Mouse (Mus musculus) liver, adult 2 months (tissue): ENCODE measurements around the gene Tex2. TPM values are rescaled to one million over a fixed set of nuclear protein-coding genes. Genes with fewer than 3 reads are reported as not detected.

ENCODE experiments used
- DNase-seq: peaks from one replicate; pipeline ENCODE4 v3.0.0-alpha.2; 2011; ENCODE audit warnings: low read depth, low spot score; ENCODE audit errors: extremely low read depth
- H3K27ac ChIP-seq: fragments of 200-500 bp; replicated peaks from 2 replicates; pipeline ENCODE4 v1.5.1; 2012; ENCODE audit warnings: low read depth, mild to moderate bottlenecking, control low read depth, inconsistent platforms, low read length; ENCODE audit not compliant: insufficient read depth
- H3K27me3 ChIP-seq: fragments of 200-500 bp; 2 replicates; pipeline ENCODE4 v1.6.1; 2012; ENCODE audit warnings: mild to moderate bottlenecking, moderate library complexity, low read length, inconsistent platforms; ENCODE audit not compliant: control insufficient read depth, insufficient read depth
- H3K36me3 ChIP-seq: fragments of 200-500 bp; 2 replicates; pipeline ENCODE4 v1.6.1; 2012; ENCODE audit warnings: low read length, inconsistent platforms; ENCODE audit not compliant: control insufficient read depth, insufficient read depth
- H3K4me1 ChIP-seq: fragments of 200-500 bp; 2 replicates; pipeline ENCODE4 v1.6.1; 2011; ENCODE audit warnings: low read length; ENCODE audit not compliant: control insufficient read depth, insufficient read depth
- H3K4me3 ChIP-seq: fragments of 200-500 bp; 2 replicates; pipeline ENCODE4 v1.5.1; 2011; ENCODE audit warnings: low read depth, mild to moderate bottlenecking, control low read depth, low read length, moderate library complexity; ENCODE audit not compliant: insufficient read depth
- H3K79me2 ChIP-seq: fragments of 200-500 bp; 2 replicates; pipeline ENCODE4 v1.6.1; 2012; ENCODE audit warnings: inconsistent platforms, mild to moderate bottlenecking, low read length, moderate library complexity; ENCODE audit not compliant: control insufficient read depth, insufficient read depth
- H3K9ac ChIP-seq: fragments of 200-500 bp; 2 replicates; pipeline ENCODE4 v1.6.1; 2012; ENCODE audit warnings: low read depth, mild to moderate bottlenecking, control low read depth, inconsistent platforms, low read length
- CTCF ChIP-seq: fragments of 200-500 bp; IDR thresholded peaks from 2 replicates; pipeline ENCODE4 v1.5.1; 2011; ENCODE audit warnings: low read depth, low read length, control low read depth
- POLR2A ChIP-seq: fragments of 200-500 bp; IDR thresholded peaks from 2 replicates; pipeline ENCODE4 v1.6.1; 2011; ENCODE audit warnings: low read length, control low read depth; ENCODE audit not compliant: insufficient read depth; ENCODE audit errors: extremely low read depth
- WGBS: fragments of 180-500 bp; shearing (Covaris S2); methylation state at CpG from one replicate; pipeline ENCODE4 v1.1.7; 2018; 5-methylcytosine and 5-hydroxymethylcytosine counted together
- polyA plus RNA-seq: library from polyadenylated mRNA; depleted of rRNA; stranded (reverse); fragments of >200 nt; gene quantifications from 2 replicates; pipeline ENCODE4 v1.2.3, GENCODE M21; 2012
- total RNA-seq: library from RNA; depleted of rRNA; stranded (reverse); fragments of >200 nt; gene quantifications from 2 replicates; pipeline ENCODE4 v1.2.3, GENCODE M21; 2014

Tex2 gene
- total and polyA plus RNA-seq, 2 experiments, result 45.3 to 60.4 TPM

DNA sequence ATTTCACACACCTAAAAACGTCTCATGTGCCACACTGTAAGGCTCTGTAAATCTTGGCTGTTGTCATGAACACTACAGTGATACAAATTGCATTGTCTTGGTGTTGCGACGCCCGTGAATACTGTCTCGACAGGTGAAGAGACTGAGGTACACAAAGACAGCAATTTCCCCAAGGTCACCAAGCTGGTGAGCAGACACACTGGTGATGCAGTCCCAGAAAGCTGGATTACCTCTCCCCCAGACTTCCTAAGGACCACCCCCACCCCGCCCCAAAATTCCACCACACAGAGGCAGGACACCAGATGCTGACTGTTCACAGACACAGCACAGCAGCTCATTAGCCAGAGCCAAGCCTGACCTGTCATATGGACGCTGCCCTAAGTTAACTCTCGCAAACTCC is 3.5 kb downstream of the Tex2 start:
- WGBS, result 74% methylated on average over 8 of the region's 8 CpGs
- H3K79me2 ChIP-seq, result peaks cover 41% of the 10 kb centered on the region
- H3K9ac ChIP-seq, result no peak overlapping the region
- no peak for DNase-seq
- H3K4me3 ChIP-seq, result no peak overlapping the region
- no peak for TF ChIP-seq CTCF
- no peak overlapping the region for H3K27ac ChIP-seq
- H3K27me3 ChIP-seq, result no peaks in the 10 kb centered on the region
- no peaks in the 10 kb centered on the region for H3K36me3 ChIP-seq
- peaks cover 27% of the 10 kb centered on the region for H3K4me1 ChIP-seq

DNA sequence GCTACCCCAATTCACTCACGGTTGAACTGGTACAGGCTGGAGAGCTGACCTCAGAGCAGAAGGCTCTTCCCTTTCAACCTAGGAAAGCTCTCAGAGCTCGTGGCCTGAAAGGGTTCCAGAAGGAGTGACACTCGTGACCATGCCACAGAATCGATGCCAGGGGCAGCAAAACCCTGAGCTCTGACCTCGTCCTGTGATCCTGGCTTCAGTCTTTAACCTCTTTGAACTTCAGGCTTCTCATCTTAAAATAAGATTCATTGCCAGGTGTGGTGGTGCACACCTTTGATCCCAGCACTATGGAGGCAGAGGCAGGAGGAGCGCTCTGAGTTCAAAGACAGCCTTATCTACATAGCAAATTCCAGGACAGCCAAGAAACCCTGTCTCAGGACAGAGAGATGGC is 5.9 kb downstream of the Tex2 start:
- TF ChIP-seq CTCF, result no peak
- TF ChIP-seq POLR2A, result no peak
- H3K4me3 ChIP-seq, result no peak overlapping the region
- peaks cover 55% of the 10 kb centered on the region for H3K79me2 ChIP-seq
- H3K4me1 ChIP-seq, result peaks cover 22% of the 10 kb centered on the region
- no peaks in the 10 kb centered on the region for H3K27me3 ChIP-seq
- no peak overlapping the region for H3K9ac ChIP-seq
- peak overlapping the region; percentile 28 for H3K27ac ChIP-seq
- no peaks in the 10 kb centered on the region for H3K36me3 ChIP-seq
- WGBS, result 26% methylated on average over 6 of the region's 6 CpGs
- DNase-seq, result peak; percentile 78

DNA sequence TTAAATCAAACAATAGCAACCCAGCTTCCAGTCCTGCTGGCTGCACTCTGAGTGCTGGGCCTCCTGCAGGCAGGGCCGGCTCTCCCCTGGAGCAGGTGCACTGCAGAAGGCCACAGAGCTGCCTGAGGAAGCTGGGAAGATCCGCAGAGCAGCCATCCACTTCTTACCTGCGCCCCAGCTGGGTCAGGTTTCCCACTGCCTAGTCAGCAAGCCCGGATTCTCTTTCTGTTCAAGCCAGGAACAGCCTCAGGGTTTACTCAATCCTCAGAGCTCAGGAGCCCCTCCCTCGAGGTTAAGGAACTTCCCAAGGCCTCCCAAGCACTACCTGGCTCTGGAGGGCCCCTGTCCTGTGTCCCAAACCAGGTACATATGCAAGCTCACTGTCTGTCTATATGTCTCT is 7.2 kb downstream of the Tex2 start:
- DNase-seq, result no peak
- Histone ChIP-seq H3K4me1 (peaks cover 22% of the 10 kb centered on the region), H3K9ac (no peak overlapping the region), H3K36me3 (no peaks in the 10 kb centered on the region), H3K27ac (no peak overlapping the region), H3K79me2 (peaks cover 61% of the 10 kb centered on the region), H3K27me3 (no peaks in the 10 kb centered on the region), H3K4me3 (no peak overlapping the region)
- WGBS, result 64% methylated on average over 5 of the region's 5 CpGs
- TF ChIP-seq POLR2A (no peak), CTCF (no peak)

DNA sequence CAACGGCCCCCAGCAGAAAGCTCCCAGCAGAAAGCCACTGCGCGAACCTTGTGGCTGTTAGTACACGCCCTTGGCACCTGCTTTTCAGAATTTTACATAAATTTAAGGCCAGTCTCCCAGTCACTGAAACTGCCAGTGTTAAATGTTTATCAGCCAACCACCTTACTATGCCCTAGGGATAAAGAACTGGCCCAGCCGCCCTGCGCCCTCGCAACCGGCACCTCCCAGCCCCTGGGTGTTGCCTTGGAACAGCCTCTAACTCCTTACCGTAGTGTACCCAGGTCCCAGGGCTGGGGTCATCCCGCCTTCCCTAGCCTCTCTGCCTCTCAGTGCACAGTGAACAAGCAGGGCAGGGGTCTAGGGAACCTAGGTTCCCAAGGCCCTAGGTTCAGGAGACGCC is 10.0 kb downstream of the Tex2 start:
- no peak overlapping the region for H3K27ac ChIP-seq
- TF ChIP-seq CTCF (no peak), POLR2A (no peak)
- H3K79me2 ChIP-seq, result peaks cover 58% of the 10 kb centered on the region
- WGBS, result 93% methylated on average over 11 of the region's 11 CpGs
- no peaks in the 10 kb centered on the region for H3K36me3 ChIP-seq
- peaks cover 20% of the 10 kb centered on the region for H3K4me1 ChIP-seq
- no peak for DNase-seq
- no peaks in the 10 kb centered on the region for H3K27me3 ChIP-seq
- no peak overlapping the region for H3K4me3 ChIP-seq
- H3K9ac ChIP-seq, result no peak overlapping the region

GRCm38 (mm10) chr11:106600124-106600523 is 13.1 kb downstream of the Tex2 start:
- WGBS, result 90% methylated on average over 5 of the region's 5 CpGs
- peaks cover 8% of the 10 kb centered on the region for H3K4me1 ChIP-seq

DNA sequence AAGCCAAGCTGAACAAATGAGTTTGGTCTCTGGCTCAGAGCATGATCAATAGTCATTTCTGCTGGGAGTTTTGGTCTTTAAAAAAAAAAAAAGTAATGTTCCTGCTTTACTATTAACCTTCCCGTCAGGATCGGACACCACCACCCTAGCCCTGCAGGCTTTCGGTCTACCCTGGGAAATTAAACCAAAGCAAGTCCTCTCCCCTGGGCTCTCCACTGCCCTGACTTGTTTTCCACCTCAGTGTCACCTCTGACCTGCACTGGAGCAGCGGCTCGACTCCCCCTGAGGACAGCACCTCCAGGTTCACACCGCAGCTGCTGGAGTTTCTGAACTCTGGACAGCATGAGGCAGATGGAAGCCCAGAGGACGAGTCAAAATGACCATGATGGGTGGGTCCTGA is 13.9 kb downstream of the Tex2 start:
- TF ChIP-seq CTCF (no peak), POLR2A (no peak)
- Histone ChIP-seq H3K79me2 (peaks cover 63% of the 10 kb centered on the region), H3K4me1 (peaks cover 8% of the 10 kb centered on the region), H3K9ac (no peak overlapping the region), H3K27ac (no peak overlapping the region), H3K27me3 (no peaks in the 10 kb centered on the region), H3K4me3 (no peak overlapping the region), H3K36me3 (no peaks in the 10 kb centered on the region)
- no peak for DNase-seq
- WGBS, result 40% methylated on average over 7 of the region's 7 CpGs

More at GRCm38 (mm10) chr11:106600124-106600523, 13.1 kb downstream of the Tex2 start:
- Histone ChIP-seq H3K36me3 (no peaks in the 10 kb centered on the region), H3K27ac (no peak overlapping the region), H3K27me3 (no peaks in the 10 kb centered on the region), H3K4me3 (no peak overlapping the region), H3K79me2 (peaks cover 61% of the 10 kb centered on the region), H3K9ac (no peak overlapping the region)
- DNase-seq, result no peak
- no peak for TF ChIP-seq CTCF
- TF ChIP-seq POLR2A, result no peak
